Mouse (Mus musculus) liver, adult 10 weeks (tissue): ENCODE data around the gene Mrgpra4. TPM values are rescaled to one million over a fixed set of nuclear protein-coding genes. Genes with fewer than 3 reads are reported as not detected.

ENCODE experiments used
- polyA plus RNA-seq: library from polyadenylated mRNA; stranded (reverse); fragments of 350-450 nt; fragmentation: Illumina TruSeq; extraction: RNeasy Lipid Tissue Mini Kit (QIAGEN cat#74804); gene quantifications from one replicate; pipeline ENCODE4 v1.2.3, GENCODE M21; 2014; ENCODE audit warnings: low read depth, low replicate concordance

Gene Mrgpra4
- polyA plus RNA-seq, result not detected

DNA sequence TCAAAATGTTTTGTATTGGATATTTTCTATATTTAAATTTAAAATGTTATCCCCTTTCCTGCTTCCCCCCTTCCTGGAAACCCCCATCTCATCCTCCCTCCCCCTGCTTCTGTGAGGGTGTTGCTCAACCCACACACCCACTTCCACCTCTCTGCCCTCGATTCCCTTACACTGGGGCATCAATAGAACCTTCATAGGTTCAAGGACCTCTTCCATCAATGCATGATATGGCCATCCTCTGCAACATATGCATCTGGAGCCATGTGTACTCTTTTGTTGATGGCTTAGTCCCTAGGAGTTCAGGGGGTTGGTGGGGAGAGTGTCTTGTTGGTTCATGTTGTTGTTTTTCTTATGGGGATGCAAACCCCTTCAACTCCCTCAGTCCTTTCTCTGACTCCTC, at the start of gene Mrgpra4:
TSS of gene Mrgpra4 (minus strand) at position 101 of the 400 bp plus-strand sequence.

DNA sequence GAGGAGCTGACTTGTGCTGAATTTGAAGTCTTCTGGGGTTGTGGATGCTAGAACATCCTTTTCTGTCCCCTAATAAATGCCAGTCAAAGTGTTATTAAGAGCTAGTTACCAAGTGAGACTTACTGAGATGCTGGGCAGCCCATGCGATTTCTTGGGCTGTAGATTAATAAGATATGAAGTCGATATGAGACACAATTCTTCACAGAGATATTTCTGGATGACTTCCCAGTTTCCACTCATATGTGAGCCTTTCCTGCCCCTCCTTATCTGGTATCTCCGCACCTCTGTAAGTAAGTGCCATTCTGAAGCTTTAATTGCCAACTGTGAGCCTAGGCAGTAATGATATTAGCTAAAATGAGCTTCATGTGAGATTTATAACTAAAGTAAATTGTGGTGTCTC, 45.6 kb upstream of the Mrgpra4 start, which contains the start of gene Mrgprx1:
TSS of gene Mrgprx1 (minus strand) at position 101 of the 400 bp plus-strand sequence.

Other genes starting within 250 kb of the Mrgpra4 start
- not detected for gene Mrgprx1, start 45.5 kb upstream of the Mrgpra4 start, polyA plus RNA-seq
- gene Mrgprb5, start 186.9 kb upstream of the Mrgpra4 start, polyA plus RNA-seq, result not detected
- not detected for gene Mrgprb4, start 217.2 kb upstream of the Mrgpra4 start, polyA plus RNA-seq